Mouse (Mus musculus) forebrain, embryonic 12.5 days (tissue): ENCODE results near the gene Erbb2. TPM values are rescaled to one million over a fixed set of nuclear protein-coding genes. Genes with fewer than 3 reads are reported as not detected.

ENCODE experiments used
- ATAC-seq: fragments of 200-750 bp; cut with Nextera tagmentation; 2 replicates; pipeline ENCODE4 v1.8.0; 2017; ENCODE audit warnings: moderate TSS enrichment; ENCODE audit not compliant: low FRiP score
- H3K27ac ChIP-seq: fragments of 300-500 bp; sonication (generic); 2 replicates; pipeline ENCODE4 v1.5.1; 2016; ENCODE audit warnings: mild to moderate bottlenecking
- H3K27me3 ChIP-seq: fragments of 300-500 bp; sonication (generic); 2 replicates; pipeline ENCODE4 v1.6.1; 2016; ENCODE audit warnings: mild to moderate bottlenecking
- H3K36me3 ChIP-seq: fragments of 300-500 bp; sonication (generic); replicated peaks from 2 replicates; pipeline ENCODE4 v1.6.1; 2016; ENCODE audit warnings: mild to moderate bottlenecking
- H3K4me1 ChIP-seq: fragments of 300-500 bp; sonication (generic); 2 replicates; pipeline ENCODE4 v1.6.1; 2016
- H3K4me2 ChIP-seq: fragments of 300-500 bp; sonication (generic); 2 replicates; pipeline ENCODE4 v1.6.1; 2016; ENCODE audit warnings: mild to moderate bottlenecking, moderate library complexity
- H3K4me3 ChIP-seq: fragments of 300-500 bp; sonication (generic); replicated peaks from 2 replicates; pipeline ENCODE4 v1.5.1; 2016; ENCODE audit warnings: mild to moderate bottlenecking
- H3K9ac ChIP-seq: fragments of 300-500 bp; sonication (generic); 2 replicates; pipeline ENCODE4 v1.6.1; 2016; ENCODE audit warnings: mild to moderate bottlenecking
- H3K9me3 ChIP-seq: fragments of 300-500 bp; sonication (generic); 2 replicates; pipeline ENCODE4 v1.6.1; 2016
- WGBS: fragments of 180-500 bp; shearing (Covaris S2); methylation state at CpG from one replicate; pipeline ENCODE4 v1.1.7; 2016; 5-methylcytosine and 5-hydroxymethylcytosine counted together
- polyA plus RNA-seq: library from polyadenylated mRNA; unstranded; fragments of >200 nt; fragmentation: Nextera tagmentation; extraction: Ambion mirVana; gene quantifications from 2 replicates; pipeline ENCODE4 v1.2.1, GENCODE M21; 2016

The Erbb2 gene
- polyA plus RNA-seq, 1 experiment from 2014 or later: 17.8 TPM

GRCm38 (mm10) chr11:98481231-98481630, 69.0 kb downstream of the Erbb2 start:
- 0 out of 2 replicates have a peak, but pooled peaks cover 3% of the 10 kb centered on the region for H3K27me3 ChIP-seq
- no peak overlapping the region for H3K9ac ChIP-seq
- no peaks in the 10 kb centered on the region for H3K36me3 ChIP-seq
- no peak overlapping the region for H3K27ac ChIP-seq
- no peaks in the 10 kb centered on the region for H3K9me3 ChIP-seq
- WGBS: 61% methylated on average over 6 of the region's 6 CpGs
- H3K4me2 ChIP-seq: no peak overlapping the region
- no peaks in the 10 kb centered on the region for H3K4me1 ChIP-seq
- H3K4me3 ChIP-seq: no peak overlapping the region
- no peak for ATAC-seq

GRCm38 (mm10) chr11:98482067-98482466, 69.8 kb downstream of the Erbb2 start:
- Histone ChIP-seq H3K4me3 (no peak overlapping the region), H3K27me3 (0 out of 2 replicates have a peak, but pooled peaks cover 3% of the 10 kb centered on the region), H3K4me1 (no peaks in the 10 kb centered on the region), H3K9me3 (no peaks in the 10 kb centered on the region), H3K9ac (no peak overlapping the region), H3K27ac (no peak overlapping the region), H3K4me2 (no peak overlapping the region), H3K36me3 (no peaks in the 10 kb centered on the region)
- ATAC-seq: no peak
- WGBS: 81% methylated on average over 10 of the region's 10 CpGs

GRCm38 (mm10) chr11:98485749-98486148, 73.5 kb downstream of the Erbb2 start:
- WGBS: 95% methylated on average over 2 of the region's 2 CpGs
- no peak overlapping the region for H3K9ac ChIP-seq

More at GRCm38 (mm10) chr11:98485749-98486148, 73.5 kb downstream of the Erbb2 start:
- Histone ChIP-seq H3K9me3 (no peaks in the 10 kb centered on the region), H3K4me1 (0 out of 2 replicates have a peak, but pooled peaks cover 7% of the 10 kb centered on the region), H3K36me3 (no peaks in the 10 kb centered on the region), H3K4me2 (no peak overlapping the region), H3K27ac (no peak overlapping the region), H3K4me3 (no peak overlapping the region), H3K27me3 (peaks cover 13% of the 10 kb centered on the region; the same call in 1 of the 2 replicates)
- ATAC-seq: no peak

Other genes starting within 250 kb of the Erbb2 start
- 68.7 and 79.9 TPM in 2 replicates for gene Med1, start 219.2 kb upstream of the Erbb2 start, polyA plus RNA-seq
- 17.9 and 20.0 TPM in 2 replicates for gene Cdk12, start 209.4 kb upstream of the Erbb2 start, polyA plus RNA-seq
- gene Neurod2, start 82.8 kb upstream of the Erbb2 start, polyA plus RNA-seq: 19.9 and 20.5 TPM in 2 replicates
- 3.0 and 3.1 TPM in 2 replicates for gene Ppp1r1b, start 64.1 kb upstream of the Erbb2 start, polyA plus RNA-seq
- gene Stard3, start 54.1 kb upstream of the Erbb2 start, polyA plus RNA-seq: 42.0 and 42.5 TPM in 2 replicates
- gene Tcap, start 28.7 kb upstream of the Erbb2 start, polyA plus RNA-seq: 0.20 and 0.36 TPM in 2 replicates
- gene Pnmt, start 26.0 kb upstream of the Erbb2 start, polyA plus RNA-seq: 0.17 TPM in 1 of 2 replicates, not detected in the other
- 7.7 and 8.3 TPM in 2 replicates for gene Pgap3, start 12.0 kb upstream of the Erbb2 start, polyA plus RNA-seq
- 142 and 154 TPM in 2 replicates for gene Mien1, start 26.5 kb downstream of the Erbb2 start, polyA plus RNA-seq
- gene Grb7, start 33.9 kb downstream of the Erbb2 start, polyA plus RNA-seq: 1.1 and 1.6 TPM in 2 replicates
- gene Ikzf3, start 133.6 kb downstream of the Erbb2 start, polyA plus RNA-seq: 0.04 TPM in 1 of 2 replicates, not detected in the other
- gene Zpbp2, start 138.6 kb downstream of the Erbb2 start, polyA plus RNA-seq: 0.17 TPM in 1 of 2 replicates, not detected in the other
- gene Ormdl3, start 174.9 kb downstream of the Erbb2 start, polyA plus RNA-seq: 67.3 and 67.4 TPM in 2 replicates
- gene Lrrc3c, start 185.8 kb downstream of the Erbb2 start, polyA plus RNA-seq: not detected in 2 replicates
- gene Gm12355, start 213.2 kb downstream of the Erbb2 start, polyA plus RNA-seq: 1.2 and 1.4 TPM in 2 replicates
- not detected in 2 replicates for gene Gsdma3, start 213.9 kb downstream of the Erbb2 start, polyA plus RNA-seq
- not detected in 2 replicates for gene Gsdma2, start 234.3 kb downstream of the Erbb2 start, polyA plus RNA-seq